Mouse (Mus musculus) MEL (cell line): ENCODE measurements at regions not wholly inside any gene's neighbourhood (a gene's known extent, or its start where the extent isn't known, plus 50 kb on each side); places are given as distances from the start of the nearest gene placed in this dataset.

Experiments used
- DNase-seq: peaks from one replicate; pipeline ENCODE4 v3.0.0; 2011; ENCODE audit warnings: low read depth, low spot score
- H3K27ac ChIP-seq: 2 replicates; pipeline ENCODE4 v1.5.1; 2012; ENCODE audit warnings: low read depth, mild to moderate bottlenecking, control low read depth, low read length, moderate library complexity; ENCODE audit not compliant: control insufficient read depth
- H3K27me3 ChIP-seq, 2 experiments: fragments of 150-350 bp in 1 of 2; sonication (generic) in 1 of 2; 2 replicates each; pipeline ENCODE4 v1.6.1; 2012; ENCODE audit warnings: low read length in 2 of 2, mild to moderate bottlenecking in 2 of 2, improper control_type of control experiment in 1 of 2, moderate library complexity in 1 of 2; ENCODE audit not compliant: insufficient read depth in 2 of 2, control insufficient read depth in 1 of 2
- H3K36me3 ChIP-seq, 2 experiments: 2 replicates each; pipeline ENCODE4 v1.6.1; 2012 to 2014; ENCODE audit warnings: low read length in 2 of 2, improper control_type of control experiment in 1 of 2, inconsistent platforms in 1 of 2, mild to moderate bottlenecking in 1 of 2; ENCODE audit not compliant: insufficient read depth in 2 of 2, control insufficient read depth in 1 of 2
- H3K4me1 ChIP-seq, 2 experiments: fragments of 150-350 bp in 1 of 2; sonication (generic) in 1 of 2; 2 replicates each; pipeline ENCODE4 v1.6.1; 2012; ENCODE audit warnings: low read length in 2 of 2, improper control_type of control experiment in 1 of 2, mild to moderate bottlenecking in 1 of 2; ENCODE audit not compliant: insufficient read depth in 2 of 2, control insufficient read depth in 1 of 2
- H3K4me3 ChIP-seq, 2 experiments: fragments of 150-350 bp in 1 of 2; sonication (generic) in 1 of 2; 2 replicates each; pipeline ENCODE4 v1.5.1; 2012; ENCODE audit warnings: low read depth in 2 of 2, low read length in 2 of 2, mild to moderate bottlenecking in 2 of 2, moderate library complexity in 2 of 2, control low read depth in 1 of 2, improper control_type of control experiment in 1 of 2; ENCODE audit not compliant: control insufficient read depth in 1 of 2, insufficient read depth in 1 of 2
- H3K79me2 ChIP-seq: 2 replicates; pipeline ENCODE4 v1.6.1; 2012; ENCODE audit warnings: mild to moderate bottlenecking, low read length, moderate library complexity; ENCODE audit not compliant: control insufficient read depth, poor library complexity, insufficient read depth
- H3K9ac ChIP-seq: 2 replicates; pipeline ENCODE4 v1.6.1; 2012; ENCODE audit warnings: low read depth, mild to moderate bottlenecking, control low read depth, low read length, moderate library complexity; ENCODE audit not compliant: control insufficient read depth, poor library complexity, severe bottlenecking
- H3K9me3 ChIP-seq: fragments of 150-350 bp; sonication (generic); replicated peaks from 2 replicates; pipeline ENCODE4 v1.6.1; 2012; ENCODE audit warnings: mild to moderate bottlenecking, low read length, improper control_type of control experiment, moderate library complexity; ENCODE audit not compliant: insufficient read depth
- BHLHE40 ChIP-seq: IDR thresholded peaks from 2 replicates; pipeline ENCODE4 v1.6.1; 2012; ENCODE audit warnings: low read depth, mild to moderate bottlenecking, inconsistent platforms, low read length, improper control_type of control experiment, borderline replicate concordance
- CHD1 ChIP-seq: IDR thresholded peaks from 2 replicates; pipeline ENCODE4 v1.6.1; 2012; ENCODE audit warnings: low read depth, mild to moderate bottlenecking, inconsistent platforms, low read length, improper control_type of control experiment
- ETS1 ChIP-seq: IDR thresholded peaks from 2 replicates; pipeline ENCODE4 v1.6.1; 2012; ENCODE audit warnings: low read depth, mild to moderate bottlenecking, inconsistent platforms, low read length, improper control_type of control experiment, moderate library complexity
- JUND ChIP-seq: IDR thresholded peaks from 2 replicates; pipeline ENCODE4 v1.6.1; 2011; ENCODE audit warnings: low read depth, mild to moderate bottlenecking, improper control_type of control experiment, low read length
- MEF2A ChIP-seq: IDR thresholded peaks from 2 replicates; pipeline ENCODE4 v1.6.1; 2014; ENCODE audit warnings: low read depth, mild to moderate bottlenecking, inconsistent platforms, low read length, improper control_type of control experiment; ENCODE audit not compliant: poor library complexity, insufficient replicate concordance, severe bottlenecking; ENCODE audit errors: extremely low read depth
- MYB ChIP-seq: IDR thresholded peaks from 2 replicates; pipeline ENCODE4 v1.6.1; 2011; ENCODE audit warnings: mild to moderate bottlenecking, low read depth, low read length, improper control_type of control experiment
- MYC ChIP-seq: IDR thresholded peaks from 2 replicates; pipeline ENCODE4 v1.6.1; 2011; ENCODE audit warnings: low read depth, mild to moderate bottlenecking, low read length, improper control_type of control experiment, moderate library complexity
- POLR2AphosphoS2 ChIP-seq: IDR thresholded peaks from 2 replicates; pipeline ENCODE4 v1.6.1; 2011; ENCODE audit warnings: low read length, improper control_type of control experiment
- POLR2AphosphoS5 ChIP-seq: IDR thresholded peaks from 2 replicates; pipeline ENCODE4 v1.6.1; 2012; ENCODE audit warnings: low read depth, borderline replicate concordance, mild to moderate bottlenecking, inconsistent platforms, low read length, moderate library complexity, mixed read lengths
- RAD21 ChIP-seq: IDR thresholded peaks from 2 replicates; pipeline ENCODE4 v1.6.1; 2011; ENCODE audit warnings: mild to moderate bottlenecking, low read depth, low read length, improper control_type of control experiment
- SIN3A ChIP-seq: IDR thresholded peaks from 2 replicates; pipeline ENCODE4 v1.6.1; 2012; ENCODE audit warnings: low read length, improper control_type of control experiment, inconsistent platforms
- TBP ChIP-seq: IDR thresholded peaks from 2 replicates; pipeline ENCODE4 v1.8.0; 2011; ENCODE audit warnings: low read depth, low read length, improper control_type of control experiment
- TCF12 ChIP-seq: IDR thresholded peaks from 2 replicates; pipeline ENCODE4 v1.6.1; 2014; ENCODE audit warnings: low read depth, mild to moderate bottlenecking, inconsistent platforms, low read length, improper control_type of control experiment, moderate library complexity
- UBTF ChIP-seq: IDR thresholded peaks from 2 replicates; pipeline ENCODE4 v1.6.1; 2012; ENCODE audit warnings: low read depth, mild to moderate bottlenecking, inconsistent platforms, low read length, improper control_type of control experiment, moderate library complexity, borderline replicate concordance; ENCODE audit not compliant: insufficient read depth
- USF1 ChIP-seq: IDR thresholded peaks from 2 replicates; pipeline ENCODE4 v1.6.1; 2014; ENCODE audit warnings: low read depth, mild to moderate bottlenecking, inconsistent platforms, low read length, improper control_type of control experiment, moderate library complexity
- USF2 ChIP-seq, 2 experiments: IDR thresholded peaks; 2 replicates each; pipeline ENCODE4 v1.6.1; 2011 to 2012; ENCODE audit warnings: improper control_type of control experiment in 2 of 2, low read length in 2 of 2, borderline replicate concordance in 1 of 2, inconsistent platforms in 1 of 2, low read depth in 1 of 2, mild to moderate bottlenecking in 1 of 2; ENCODE audit not compliant: insufficient read depth in 1 of 2
- ZMIZ1 ChIP-seq: IDR thresholded peaks from 2 replicates; pipeline ENCODE4 v1.6.1; 2012; ENCODE audit warnings: low read depth, mild to moderate bottlenecking, inconsistent platforms, low read length, improper control_type of control experiment, moderate library complexity
- ZNF384 ChIP-seq: IDR thresholded peaks from 2 replicates; pipeline ENCODE4 v1.6.1; 2012; ENCODE audit warnings: low read depth, mild to moderate bottlenecking, inconsistent platforms, low read length, improper control_type of control experiment

DNA sequence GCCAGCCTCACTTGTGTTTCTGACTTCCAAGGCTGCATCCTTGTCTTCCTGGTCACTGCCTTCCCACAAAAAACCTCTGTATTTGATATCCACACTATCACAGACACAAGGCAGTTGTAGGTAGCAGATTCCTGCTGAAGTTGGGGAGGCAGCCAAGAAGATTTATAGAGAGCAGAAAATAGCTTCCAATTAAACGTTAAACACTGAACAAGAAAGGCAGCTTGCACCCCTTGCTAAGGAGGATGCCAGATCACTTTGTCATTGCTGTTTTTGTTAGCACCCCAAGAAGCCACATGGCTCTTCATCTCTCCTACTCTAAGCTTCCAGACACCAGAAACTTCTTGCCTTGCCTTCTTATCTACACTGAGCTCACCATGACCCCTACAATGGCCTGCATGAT is 219.9 kb downstream of the Qdpr start:
- no peak overlapping the region for H3K27ac ChIP-seq
- H3K79me2 ChIP-seq, result no peaks in the 10 kb centered on the region
- no peaks in the 10 kb centered on the region for H3K27me3 ChIP-seq
- H3K36me3 ChIP-seq, result peaks cover 0 to 16% of the 10 kb centered on the region in 2 experiments; a peak in 2 of 4 replicates
- H3K4me3 ChIP-seq, result no peak overlapping the region
- no peak overlapping the region for H3K9ac ChIP-seq
- DNase-seq, result no peak
- H3K9me3 ChIP-seq, result no peaks in the 10 kb centered on the region
- TF ChIP-seq POLR2AphosphoS2, result no peak
- no peak for TF ChIP-seq BHLHE40
- no peak for TF ChIP-seq JUND
- no peak for TF ChIP-seq POLR2AphosphoS5
- TF ChIP-seq RAD21, result no peak
- TF ChIP-seq MYB, result no peak
- TF ChIP-seq UBTF, result no peak
- no peak for TF ChIP-seq SIN3A
- no peak for TF ChIP-seq ZMIZ1
- TF ChIP-seq TCF12, result no peak
- peaks cover 9 to 15% of the 10 kb centered on the region in 2 experiments for H3K4me1 ChIP-seq

GRCm38 (mm10) chr5:45229477-45229876 is 220.6 kb downstream of the Qdpr start:
- H3K79me2 ChIP-seq, result no peaks in the 10 kb centered on the region
- H3K9me3 ChIP-seq, result no peaks in the 10 kb centered on the region
- H3K4me1 ChIP-seq, result peaks cover 9 to 15% of the 10 kb centered on the region in 2 experiments
- peaks cover 0 to 16% of the 10 kb centered on the region in 2 experiments; a peak in 2 of 4 replicates for H3K36me3 ChIP-seq
- no peak for DNase-seq
- no peak overlapping the region for H3K4me3 ChIP-seq
- H3K9ac ChIP-seq, result no peak overlapping the region
- no peak overlapping the region for H3K27ac ChIP-seq
- H3K27me3 ChIP-seq, result no peaks in the 10 kb centered on the region
- TF ChIP-seq MYB (no peak), MEF2A (no peak), RAD21 (no peak), CHD1 (no peak), MYC (no peak), ETS1 (no peak), POLR2AphosphoS2 (no peak), TBP (no peak), ZNF384 (no peak), USF2 (IDR thresholded peaks at IDR 0.05; ENCODE audit: borderline replicate concordance in 1 of 2, insufficient read depth in 1 of 2, low read depth in 1 of 2, low read length in 2 of 2) (no peak), USF1 (no peak)
